Mouse (Mus musculus) liver, embryonic 16.5 days (tissue): Measurements from ENCODE around the gene Lhpp. TPM values are rescaled to one million over a fixed set of nuclear protein-coding genes. Genes with fewer than 3 reads are reported as not detected.
A peak's percentile ranks its signal among the peaks of the same experiment; 100 is the strongest.

Experiments used
- ATAC-seq: fragments of 200-750 bp; cut with Nextera tagmentation; 2 replicates; pipeline ENCODE4 v1.8.0; 2017; ENCODE audit warnings: low read depth, mild to moderate bottlenecking, moderate number of reproducible peaks, moderate library complexity
- H3K27ac ChIP-seq: fragments of 300-500 bp; sonication (generic); 2 replicates; pipeline ENCODE4 v1.5.1; 2014; ENCODE audit warnings: mild to moderate bottlenecking, low read length
- H3K27me3 ChIP-seq: fragments of 300-500 bp; sonication (generic); 2 replicates; pipeline ENCODE4 v1.6.1; 2014; ENCODE audit warnings: low read depth, low read length, mixed read lengths; ENCODE audit not compliant: control insufficient read depth, insufficient read depth
- H3K36me3 ChIP-seq: fragments of 300-500 bp; sonication (generic); 2 replicates; pipeline ENCODE4 v1.6.1; 2014; ENCODE audit warnings: mild to moderate bottlenecking; ENCODE audit not compliant: control insufficient read depth, insufficient read depth
- H3K4me1 ChIP-seq: fragments of 300-500 bp; sonication (generic); 2 replicates; pipeline ENCODE4 v1.6.1; 2014; ENCODE audit warnings: low read depth, low read length, mixed read lengths; ENCODE audit not compliant: control insufficient read depth
- H3K4me2 ChIP-seq: fragments of 300-500 bp; sonication (generic); 2 replicates; pipeline ENCODE4 v1.6.1; 2014; ENCODE audit warnings: low read depth, low read length, mixed read lengths
- H3K4me3 ChIP-seq: fragments of 300-500 bp; sonication (generic); 2 replicates; pipeline ENCODE4 v1.5.1; 2014; ENCODE audit warnings: low read depth, mild to moderate bottlenecking, low read length
- H3K9ac ChIP-seq: fragments of 300-500 bp; sonication (generic); 2 replicates; pipeline ENCODE4 v1.6.1; 2014; ENCODE audit warnings: low read depth, low read length
- H3K9me3 ChIP-seq: fragments of 300-500 bp; sonication (generic); replicated peaks from 2 replicates; pipeline ENCODE4 v1.6.1; 2016; ENCODE audit warnings: low read length; ENCODE audit not compliant: control insufficient read depth
- WGBS: fragments of 180-500 bp; shearing (Covaris S2); extraction: QIAGEN DNeasy Blood & Tissue Kit; methylation state at CpG from one replicate; pipeline ENCODE4 v1.1.7; 2014; ENCODE audit not compliant: insufficient replicate concordance; 5-methylcytosine and 5-hydroxymethylcytosine counted together
- polyA plus RNA-seq: library from polyadenylated mRNA; unstranded; fragments of >200 nt; fragmentation: Nextera tagmentation; extraction: Ambion mirVana; gene quantifications from 2 replicates; pipeline ENCODE4 v1.2.1, GENCODE M21; 2015

Gene Lhpp
- 4.0 and 4.4 TPM in 2 replicates for polyA plus RNA-seq

DNA sequence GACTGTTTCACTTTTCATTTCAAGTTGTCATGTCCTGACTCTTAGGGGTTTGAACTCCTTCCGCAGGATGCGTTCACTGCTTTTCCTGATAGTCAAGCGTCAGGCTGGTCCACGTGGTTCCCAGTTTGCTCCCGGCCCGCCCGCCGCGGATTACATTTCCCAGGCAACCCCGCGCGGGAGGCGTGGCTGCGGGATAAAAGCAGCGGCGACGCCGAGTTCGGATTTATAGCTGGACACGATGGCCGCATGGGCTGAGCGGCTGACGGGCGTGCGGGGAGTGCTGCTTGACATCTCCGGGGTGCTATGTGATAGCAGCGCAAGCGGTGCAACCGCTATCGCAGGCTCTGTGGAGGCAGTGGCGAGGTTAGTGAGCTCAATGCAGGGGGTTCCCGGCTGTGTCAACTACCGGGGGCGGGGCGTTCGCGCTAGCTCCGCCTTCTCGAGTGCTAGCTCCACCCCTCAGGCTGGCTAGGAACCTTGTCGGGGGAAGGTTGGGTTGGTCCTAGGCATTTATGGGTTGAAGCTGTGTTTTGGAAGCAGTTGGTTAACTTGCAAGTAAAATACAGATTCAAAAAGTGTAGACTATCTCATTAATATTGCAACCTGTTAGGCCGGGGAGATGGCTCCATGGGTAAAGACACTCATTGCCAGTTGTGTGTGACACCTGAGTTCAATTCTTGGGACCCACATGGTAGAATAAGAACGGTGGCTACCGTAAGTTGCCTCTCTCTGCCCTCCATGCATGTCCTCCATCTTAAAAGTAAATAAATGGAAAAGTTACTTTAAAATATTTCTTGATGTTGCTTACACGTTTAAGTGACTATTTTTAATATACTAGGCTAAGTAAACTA is at the start of gene Lhpp:
Gene Lhpp (plus strand): TSS at position 171 of the 851 bp plus-strand sequence.
- no peaks in the 10 kb centered on the region for H3K36me3 ChIP-seq
- H3K27me3 ChIP-seq = peaks cover 4% of the 10 kb centered on the region; the same call in 1 of the 2 replicates
- H3K4me3 ChIP-seq = peak within 1 kb of the TSS; percentile 73
- WGBS = 6% methylated on average over 44 of the region's 44 CpGs
- H3K9ac ChIP-seq = peak within 1 kb of the TSS; percentile 60; the same call in 1 of the 2 replicates
- peaks cover 9% of the 10 kb centered on the region for H3K4me1 ChIP-seq
- no peak within 1 kb of the TSS for H3K27ac ChIP-seq
- peak within 1 kb of the TSS; percentile 89 for H3K4me2 ChIP-seq
- no peaks in the 10 kb centered on the region for H3K9me3 ChIP-seq
- ATAC-seq = peak; percentile 83

DNA sequence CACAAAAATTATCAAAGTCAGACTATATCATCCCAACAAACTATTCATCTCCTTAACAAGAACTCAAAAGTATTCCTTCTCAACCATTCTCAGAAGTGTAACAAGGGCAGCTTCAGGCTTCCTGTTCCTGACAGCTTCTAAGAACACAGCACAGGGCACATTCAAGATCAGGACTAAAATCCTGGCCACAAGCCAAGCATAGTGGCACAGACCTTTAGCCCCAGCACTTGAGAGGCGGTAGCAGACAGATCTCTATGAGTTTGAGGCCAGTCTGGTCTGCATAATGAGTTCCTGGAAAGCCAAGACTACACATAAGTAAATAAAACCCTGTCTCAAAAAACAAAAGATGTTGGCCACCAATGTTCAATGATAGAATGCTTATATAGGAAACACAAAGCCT is 44.6 kb upstream of the Lhpp start:
- H3K36me3 ChIP-seq = peaks cover 22% of the 10 kb centered on the region
- ATAC-seq = no peak
- peaks cover 8% of the 10 kb centered on the region for H3K27me3 ChIP-seq
- WGBS = 61% methylated on average over 1 of the region's 1 CpGs
- no peak overlapping the region for H3K27ac ChIP-seq
- no peak overlapping the region for H3K9ac ChIP-seq
- no peak overlapping the region for H3K4me2 ChIP-seq
- H3K4me1 ChIP-seq = peaks cover 12% of the 10 kb centered on the region
- no peaks in the 10 kb centered on the region for H3K9me3 ChIP-seq
- no peak overlapping the region for H3K4me3 ChIP-seq

DNA sequence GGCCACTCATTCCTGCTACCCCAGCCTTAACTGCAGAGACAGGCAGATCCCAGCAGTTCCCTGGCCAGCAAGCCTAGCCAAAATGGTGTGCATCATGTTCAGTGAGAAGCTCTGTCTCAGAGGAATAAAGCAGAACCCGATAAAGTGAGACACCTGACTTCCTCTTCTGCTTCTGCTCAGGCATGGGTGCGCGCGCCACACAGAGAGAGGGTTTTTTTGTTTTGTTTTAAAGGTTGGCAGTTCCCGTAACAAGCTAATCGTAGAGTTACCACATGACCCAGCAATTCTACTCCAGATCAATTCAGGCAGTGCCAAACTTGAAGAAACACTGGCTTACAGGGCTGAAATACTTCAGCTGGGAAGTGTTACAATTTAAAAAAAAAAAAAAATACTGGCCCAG is 41.6 kb upstream of the Lhpp start:
- no peak overlapping the region for H3K4me3 ChIP-seq
- peaks cover 8% of the 10 kb centered on the region for H3K27me3 ChIP-seq
- peaks cover 25% of the 10 kb centered on the region for H3K4me1 ChIP-seq
- ATAC-seq = no peak
- no peaks in the 10 kb centered on the region for H3K9me3 ChIP-seq
- H3K4me2 ChIP-seq = no peak overlapping the region
- no peak overlapping the region for H3K9ac ChIP-seq
- no peak overlapping the region for H3K27ac ChIP-seq
- H3K36me3 ChIP-seq = peaks cover 7% of the 10 kb centered on the region
- WGBS = 78% methylated on average over 6 of the region's 6 CpGs

DNA sequence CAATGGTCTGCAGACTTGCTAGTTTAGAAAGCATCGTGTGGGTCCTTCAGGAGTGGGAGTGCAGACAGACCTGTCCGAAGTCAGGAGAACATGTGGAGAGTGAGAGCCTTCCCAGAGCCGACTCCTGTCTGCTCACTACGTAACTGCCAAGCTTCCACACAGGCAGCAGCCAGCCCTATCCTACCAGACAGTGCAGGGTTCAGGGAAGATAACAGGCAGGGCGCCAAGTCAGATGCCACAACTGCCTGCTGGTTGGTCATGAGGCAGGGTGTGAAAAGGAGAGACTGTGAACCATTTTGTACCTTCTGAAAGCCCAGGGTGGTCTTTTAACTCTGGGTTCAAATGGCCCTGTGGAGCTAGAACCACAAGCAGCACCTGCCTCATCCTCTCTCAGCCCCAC is 40.4 kb upstream of the Lhpp start:
- peak; percentile 87 for ATAC-seq
- Histone ChIP-seq H3K9ac (peak overlapping the region; percentile 41), H3K27me3 (peaks cover 8% of the 10 kb centered on the region), H3K36me3 (peaks cover 4% of the 10 kb centered on the region; the same call in 1 of the 2 replicates), H3K9me3 (no peaks in the 10 kb centered on the region), H3K4me3 (no peak overlapping the region), H3K4me1 (peaks cover 25% of the 10 kb centered on the region), H3K27ac (peak overlapping the region; percentile 61), H3K4me2 (peak overlapping the region; percentile 31)
- 30% methylated on average over 5 of the region's 5 CpGs for WGBS

DNA sequence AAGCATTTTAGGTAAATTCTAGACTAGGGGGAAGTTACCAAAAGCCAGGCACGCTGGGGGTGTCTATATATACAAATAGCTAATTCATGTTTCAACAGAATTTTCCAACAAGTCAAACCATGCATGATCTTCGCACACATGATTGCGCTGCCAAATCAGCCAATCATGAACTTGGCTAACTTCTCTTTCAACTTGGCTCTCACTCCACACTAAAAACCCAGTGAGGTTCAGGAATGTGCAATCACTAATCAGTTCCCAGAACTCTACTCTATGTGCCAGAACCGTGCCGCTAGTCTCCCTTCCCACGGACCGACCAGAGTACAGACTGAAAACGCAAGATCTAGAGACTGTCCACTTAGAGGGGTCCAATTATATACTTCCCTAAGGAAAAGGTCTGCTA is 39.0 kb upstream of the Lhpp start:
- H3K4me2 ChIP-seq = no peak overlapping the region
- H3K4me1 ChIP-seq = peaks cover 33% of the 10 kb centered on the region
- no peak overlapping the region for H3K9ac ChIP-seq
- 82% methylated on average over 8 of the region's 8 CpGs for WGBS
- peak overlapping the region; percentile 14; the same call in 1 of the 2 replicates for H3K27ac ChIP-seq
- H3K9me3 ChIP-seq = no peaks in the 10 kb centered on the region
- no peak overlapping the region for H3K4me3 ChIP-seq
- ATAC-seq = no peak
- H3K36me3 ChIP-seq = peaks cover 4% of the 10 kb centered on the region; the same call in 1 of the 2 replicates
- peaks cover 8% of the 10 kb centered on the region for H3K27me3 ChIP-seq

DNA sequence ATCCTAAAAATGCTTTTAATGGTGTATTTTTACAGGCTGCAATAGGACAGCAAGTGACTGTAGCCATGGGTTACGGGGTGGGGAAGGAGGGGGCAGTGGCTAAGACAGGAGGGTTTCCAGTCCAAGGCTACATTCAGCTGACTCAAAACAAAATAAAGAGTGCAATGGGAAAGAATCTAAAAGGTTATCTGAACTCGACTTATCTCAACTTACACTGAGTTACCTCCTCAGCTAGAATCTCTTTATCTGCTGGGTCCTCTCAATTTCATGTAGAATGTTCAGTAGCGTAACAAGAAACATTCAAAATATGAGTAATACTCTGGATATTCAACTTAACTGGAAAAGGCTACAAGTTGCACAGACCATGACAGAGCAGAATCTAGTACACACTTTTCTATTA is 37.7 kb upstream of the Lhpp start:
- no peaks in the 10 kb centered on the region for H3K9me3 ChIP-seq
- peaks cover 12% of the 10 kb centered on the region for H3K27me3 ChIP-seq
- 36% methylated on average over 3 of the region's 3 CpGs for WGBS
- H3K9ac ChIP-seq = peak overlapping the region; percentile 28; the same call in 1 of the 2 replicates
- H3K4me3 ChIP-seq = no peak overlapping the region
- H3K27ac ChIP-seq = peak overlapping the region; percentile 64; the same call in 1 of the 2 replicates
- no peak for ATAC-seq
- H3K36me3 ChIP-seq = peaks cover 2% of the 10 kb centered on the region; the same call in 1 of the 2 replicates
- H3K4me2 ChIP-seq = peak overlapping the region; percentile 44
- peaks cover 39% of the 10 kb centered on the region for H3K4me1 ChIP-seq

DNA sequence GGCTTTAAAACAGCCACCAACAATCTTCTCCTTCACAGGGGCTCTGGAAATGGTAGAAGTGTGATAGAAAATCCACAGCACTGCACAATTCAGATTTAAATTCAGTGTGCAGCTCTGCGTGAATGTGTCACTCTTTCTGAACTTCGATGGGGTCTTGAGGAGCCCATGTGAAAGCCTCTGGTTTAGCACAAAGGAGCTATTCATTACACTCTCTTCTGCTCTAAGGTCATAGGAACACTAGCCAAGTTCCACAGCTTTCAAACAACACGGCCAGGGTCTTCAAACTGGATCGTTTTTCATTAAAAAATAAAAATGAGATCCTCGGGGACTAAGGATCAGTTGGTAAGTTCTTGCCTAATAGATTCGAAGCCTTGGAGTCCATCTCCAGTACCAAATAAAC is 37.2 kb upstream of the Lhpp start:
- H3K4me1 ChIP-seq = peaks cover 39% of the 10 kb centered on the region
- peaks cover 2% of the 10 kb centered on the region; the same call in 1 of the 2 replicates for H3K36me3 ChIP-seq
- 63% methylated on average over 6 of the region's 6 CpGs for WGBS
- H3K9ac ChIP-seq = peak overlapping the region; percentile 28; the same call in 1 of the 2 replicates
- peaks cover 13% of the 10 kb centered on the region for H3K27me3 ChIP-seq
- no peak overlapping the region for H3K4me3 ChIP-seq
- peak overlapping the region; percentile 64 for H3K27ac ChIP-seq
- no peak for ATAC-seq
- H3K4me2 ChIP-seq = peak overlapping the region; percentile 44; the same call in 1 of the 2 replicates
- H3K9me3 ChIP-seq = no peaks in the 10 kb centered on the region

DNA sequence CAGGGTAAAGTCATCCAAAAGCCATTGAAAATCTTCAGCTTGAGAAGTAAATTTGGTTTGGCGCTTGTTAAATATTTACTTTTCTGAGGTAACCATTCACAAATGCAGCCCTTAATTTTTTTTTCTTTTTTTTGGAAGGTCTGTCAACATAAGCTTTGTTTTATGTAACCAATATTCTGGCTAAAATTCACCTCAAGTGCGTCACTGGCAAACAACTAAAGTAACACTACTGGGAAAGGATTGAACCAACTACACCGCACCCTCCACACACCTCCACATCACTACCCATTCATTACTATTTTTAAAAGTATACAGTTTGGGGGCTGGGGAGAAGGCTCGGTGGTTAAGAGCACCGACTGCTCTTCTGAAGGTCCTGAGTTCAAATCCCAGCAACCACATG is 35.8 kb upstream of the Lhpp start:
- Histone ChIP-seq H3K9ac (no peak overlapping the region), H3K4me2 (no peak overlapping the region; the same call in 1 of the 2 replicates), H3K4me3 (no peak overlapping the region), H3K27me3 (peaks cover 22% of the 10 kb centered on the region), H3K9me3 (no peaks in the 10 kb centered on the region), H3K4me1 (peaks cover 37% of the 10 kb centered on the region), H3K27ac (no peak overlapping the region), H3K36me3 (no peaks in the 10 kb centered on the region)
- WGBS = 75% methylated on average over 5 of the region's 5 CpGs
- ATAC-seq = no peak

DNA sequence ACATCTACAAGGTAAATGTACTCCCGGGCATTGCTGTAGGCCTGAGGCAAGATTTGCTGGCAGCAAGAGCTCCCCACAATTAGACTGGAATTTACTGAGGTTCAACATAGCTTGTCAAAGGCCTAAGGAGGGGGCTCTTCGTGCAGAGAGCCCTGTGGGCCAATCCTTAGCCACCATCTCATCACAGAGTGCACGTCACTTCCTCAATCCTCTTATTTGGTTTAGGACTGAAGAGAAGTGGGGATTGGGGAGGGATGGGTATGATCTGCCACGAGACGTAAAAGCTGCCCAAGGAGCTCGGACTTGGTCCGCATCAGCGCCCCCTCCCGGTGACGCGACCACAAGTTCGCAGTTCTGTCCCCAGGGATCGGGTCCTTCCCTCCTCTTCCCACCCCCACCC is 34.8 kb upstream of the Lhpp start:
- ATAC-seq = peak; percentile 75

More for the DNA sequence above, 34.8 kb upstream of the Lhpp start:
- Histone ChIP-seq H3K9me3 (no peaks in the 10 kb centered on the region), H3K4me2 (peak overlapping the region; percentile 90), H3K27me3 (peaks cover 14% of the 10 kb centered on the region), H3K36me3 (no peaks in the 10 kb centered on the region), H3K4me1 (peaks cover 27% of the 10 kb centered on the region), H3K27ac (peak overlapping the region; percentile 92), H3K4me3 (peak overlapping the region; percentile 83), H3K9ac (peak overlapping the region; percentile 87)
- 1% methylated on average over 13 of the region's 13 CpGs for whole genome bisulfite sequencing
